Mouse (Mus musculus) liver, embryonic 16.5 days (tissue): ENCODE data around the gene Gsk3b. TPM values are rescaled to one million over a fixed set of nuclear protein-coding genes. Genes with fewer than 3 reads are reported as not detected.
A peak's percentile ranks its signal among the peaks of the same experiment; 100 is the strongest.

Experiments
- ATAC-seq: fragments of 200-750 bp; cut with Nextera tagmentation; 2 replicates; pipeline ENCODE4 v1.8.0; 2017; ENCODE audit warnings: low read depth, mild to moderate bottlenecking, moderate number of reproducible peaks, moderate library complexity
- H3K27ac ChIP-seq: fragments of 300-500 bp; sonication (generic); 2 replicates; pipeline ENCODE4 v1.5.1; 2014; ENCODE audit warnings: mild to moderate bottlenecking, low read length
- H3K27me3 ChIP-seq: fragments of 300-500 bp; sonication (generic); 2 replicates; pipeline ENCODE4 v1.6.1; 2014; ENCODE audit warnings: low read depth, low read length, mixed read lengths; ENCODE audit not compliant: control insufficient read depth, insufficient read depth
- H3K36me3 ChIP-seq: fragments of 300-500 bp; sonication (generic); 2 replicates; pipeline ENCODE4 v1.6.1; 2014; ENCODE audit warnings: mild to moderate bottlenecking; ENCODE audit not compliant: control insufficient read depth, insufficient read depth
- H3K4me1 ChIP-seq: fragments of 300-500 bp; sonication (generic); 2 replicates; pipeline ENCODE4 v1.6.1; 2014; ENCODE audit warnings: low read depth, low read length, mixed read lengths; ENCODE audit not compliant: control insufficient read depth
- H3K4me2 ChIP-seq: fragments of 300-500 bp; sonication (generic); 2 replicates; pipeline ENCODE4 v1.6.1; 2014; ENCODE audit warnings: low read depth, low read length, mixed read lengths
- H3K4me3 ChIP-seq: fragments of 300-500 bp; sonication (generic); 2 replicates; pipeline ENCODE4 v1.5.1; 2014; ENCODE audit warnings: low read depth, mild to moderate bottlenecking, low read length
- H3K9ac ChIP-seq: fragments of 300-500 bp; sonication (generic); 2 replicates; pipeline ENCODE4 v1.6.1; 2014; ENCODE audit warnings: low read depth, low read length
- H3K9me3 ChIP-seq: fragments of 300-500 bp; sonication (generic); replicated peaks from 2 replicates; pipeline ENCODE4 v1.6.1; 2016; ENCODE audit warnings: low read length; ENCODE audit not compliant: control insufficient read depth
- WGBS: fragments of 180-500 bp; shearing (Covaris S2); extraction: QIAGEN DNeasy Blood & Tissue Kit; methylation state at CpG from one replicate; pipeline ENCODE4 v1.1.7; 2014; ENCODE audit not compliant: insufficient replicate concordance; 5-methylcytosine and 5-hydroxymethylcytosine counted together
- polyA plus RNA-seq: library from polyadenylated mRNA; unstranded; fragments of >200 nt; fragmentation: Nextera tagmentation; extraction: Ambion mirVana; gene quantifications from 2 replicates; pipeline ENCODE4 v1.2.1, GENCODE M21; 2015

The Gsk3b gene
- polyA plus RNA-seq, 1 experiment from 2014 or later: 9.1 TPM

DNA sequence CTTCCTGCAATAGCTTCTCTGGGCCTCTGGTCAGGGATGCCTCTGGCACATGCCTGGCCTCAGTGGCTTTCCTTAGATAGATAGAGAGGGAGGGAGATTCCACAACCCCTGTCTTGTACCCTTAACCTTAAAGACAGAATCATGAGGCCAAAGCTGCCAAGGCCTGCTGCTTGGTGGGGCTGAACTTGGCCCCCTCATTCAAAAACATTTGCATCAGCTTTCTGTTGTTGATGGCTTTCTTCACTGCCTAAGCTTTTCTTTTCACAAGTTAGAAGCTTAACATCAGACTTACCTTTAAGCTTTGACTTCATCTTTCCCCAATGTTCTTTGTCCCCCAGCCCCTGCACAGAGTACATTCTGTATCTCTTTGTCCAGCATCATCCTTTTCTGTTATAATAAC is 61.8 kb downstream of the Gsk3b start:
- no peak overlapping the region for H3K4me3 ChIP-seq

GRCm38 (mm10) chr16:38157854-38158622 is 69.2 kb downstream of the Gsk3b start:
- 83% methylated on average over 7 of the region's 7 CpGs for WGBS
- no peaks in the 10 kb centered on the region for H3K36me3 ChIP-seq
- ATAC-seq: no peak

More for the DNA sequence above, 61.8 kb downstream of the Gsk3b start:
- H3K36me3 ChIP-seq: no peaks in the 10 kb centered on the region
- ATAC-seq: no peak
- H3K27me3 ChIP-seq: no peaks in the 10 kb centered on the region
- no peaks in the 10 kb centered on the region for H3K4me1 ChIP-seq
- no peaks in the 10 kb centered on the region for H3K9me3 ChIP-seq
- H3K27ac ChIP-seq: no peak overlapping the region
- H3K9ac ChIP-seq: no peak overlapping the region
- H3K4me2 ChIP-seq: no peak overlapping the region

DNA sequence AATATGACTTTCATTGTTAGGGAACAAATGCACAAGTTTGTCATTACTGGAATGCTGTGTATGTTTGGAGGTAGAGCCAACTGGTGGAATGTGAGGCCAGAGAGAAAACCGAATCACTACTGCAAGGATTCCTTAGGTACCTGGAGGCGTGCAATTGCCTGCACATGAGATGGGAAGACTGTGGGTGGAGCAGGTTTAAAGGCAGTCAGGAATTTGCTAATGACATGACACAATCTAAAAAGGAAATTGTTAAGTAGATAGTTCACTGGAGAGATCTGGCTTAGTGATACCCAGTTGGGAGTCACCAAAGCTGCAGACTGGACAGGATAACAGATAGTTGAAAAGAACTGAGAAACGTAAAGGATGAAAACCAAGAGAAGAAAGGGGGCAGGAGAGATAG is 73.2 kb downstream of the Gsk3b start:
- H3K36me3 ChIP-seq: no peaks in the 10 kb centered on the region; the same call in 1 of the 2 replicates
- no peaks in the 10 kb centered on the region for H3K9me3 ChIP-seq
- no peak for ATAC-seq
- no peak overlapping the region for H3K4me3 ChIP-seq
- H3K27me3 ChIP-seq: no peaks in the 10 kb centered on the region
- no peak overlapping the region for H3K27ac ChIP-seq
- no peak overlapping the region for H3K9ac ChIP-seq
- WGBS: 57% methylated on average over 3 of the region's 3 CpGs
- no peaks in the 10 kb centered on the region for H3K4me1 ChIP-seq
- no peak overlapping the region for H3K4me2 ChIP-seq

More at GRCm38 (mm10) chr16:38157854-38158622, 69.2 kb downstream of the Gsk3b start:
- Histone ChIP-seq H3K27me3 (no peaks in the 10 kb centered on the region), H3K27ac (no peak overlapping the region), H3K4me3 (no peak overlapping the region), H3K9me3 (no peaks in the 10 kb centered on the region), H3K4me1 (no peaks in the 10 kb centered on the region), H3K9ac (no peak overlapping the region), H3K4me2 (no peak overlapping the region)

- ATAC-seq: no peak
- Histone ChIP-seq H3K9me3 (no peaks in the 10 kb centered on the region), H3K9ac (no peak overlapping the region), H3K4me3 (no peak overlapping the region), H3K4me2 (no peak overlapping the region), H3K27ac (no peak overlapping the region), H3K36me3 (no peaks in the 10 kb centered on the region; the same call in 1 of the 2 replicates), H3K4me1 (no peaks in the 10 kb centered on the region), H3K27me3 (no peaks in the 10 kb centered on the region)
- 87% methylated on average over 7 of the region's 7 CpGs for WGBS
Observed at GRCm38 (mm10) chr16:38164811-38165591, 76.2 kb downstream of the Gsk3b start.

GRCm38 (mm10) chr16:38168971-38169370 is 80.2 kb downstream of the Gsk3b start:
- no peak overlapping the region for H3K27ac ChIP-seq
- 85% methylated on average over 5 of the region's 5 CpGs for WGBS
- H3K9me3 ChIP-seq: no peaks in the 10 kb centered on the region
- no peak overlapping the region for H3K9ac ChIP-seq
- H3K36me3 ChIP-seq: peaks cover 4% of the 10 kb centered on the region
- ATAC-seq: no peak
- no peak overlapping the region for H3K4me3 ChIP-seq
- no peaks in the 10 kb centered on the region for H3K4me1 ChIP-seq
- H3K4me2 ChIP-seq: no peak overlapping the region
- H3K27me3 ChIP-seq: no peaks in the 10 kb centered on the region

DNA sequence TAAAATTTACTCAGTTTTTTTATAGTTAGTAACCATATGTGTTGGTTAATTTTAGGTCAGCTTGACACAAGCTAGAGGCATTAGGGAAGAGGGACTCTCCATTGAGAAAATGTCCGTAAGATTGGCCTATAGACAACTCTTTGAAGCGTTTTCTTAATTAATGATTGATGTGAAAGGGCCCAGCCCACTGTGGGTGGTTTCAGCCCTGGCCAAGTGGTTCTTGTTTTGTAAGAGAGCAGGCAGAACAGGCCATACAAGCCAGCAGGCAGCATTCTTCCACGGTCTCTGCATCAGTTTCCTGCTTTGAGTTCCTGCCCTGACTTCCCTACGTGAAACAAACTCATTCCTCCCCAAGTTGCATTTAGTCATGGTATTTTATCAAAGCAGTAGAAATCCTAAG is 90.3 kb downstream of the Gsk3b start:
- WGBS: 73% methylated on average over 4 of the region's 4 CpGs
- Histone ChIP-seq H3K36me3 (no peaks in the 10 kb centered on the region; the same call in 1 of the 2 replicates), H3K9ac (no peak overlapping the region), H3K27ac (no peak overlapping the region), H3K4me1 (no peaks in the 10 kb centered on the region), H3K9me3 (no peaks in the 10 kb centered on the region), H3K4me3 (no peak overlapping the region), H3K4me2 (no peak overlapping the region), H3K27me3 (no peaks in the 10 kb centered on the region)
- no peak for ATAC-seq

DNA sequence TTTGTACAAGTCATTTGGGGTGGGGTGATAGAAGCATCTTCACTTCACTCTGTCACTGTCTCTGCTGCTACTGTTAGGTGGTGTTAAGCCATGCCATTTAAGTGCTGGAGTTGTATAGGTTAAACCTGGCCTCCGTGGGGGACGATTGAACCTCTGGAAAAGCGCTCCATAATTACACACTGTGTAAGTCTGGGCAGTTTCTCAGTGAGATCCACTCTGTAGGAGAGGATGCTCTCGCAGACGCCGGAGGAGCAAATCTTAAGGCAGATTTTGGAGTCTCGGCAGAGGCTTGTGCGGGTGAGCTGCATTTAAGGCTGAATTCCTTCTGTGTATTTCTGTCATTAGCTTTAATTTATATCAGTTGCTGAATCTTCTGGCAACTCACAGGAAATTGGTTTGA is 92.6 kb downstream of the Gsk3b start:
- Histone ChIP-seq H3K36me3 (no peaks in the 10 kb centered on the region; the same call in none of the 2 replicates), H3K27me3 (no peaks in the 10 kb centered on the region), H3K9me3 (no peaks in the 10 kb centered on the region), H3K4me1 (no peaks in the 10 kb centered on the region), H3K27ac (no peak overlapping the region), H3K9ac (no peak overlapping the region), H3K4me3 (no peak overlapping the region), H3K4me2 (no peak overlapping the region)
- ATAC-seq: no peak
- WGBS: 90% methylated on average over 8 of the region's 8 CpGs

- ATAC-seq: peak; percentile 85
- H3K36me3 ChIP-seq: peaks cover 3% of the 10 kb centered on the region
- H3K9ac ChIP-seq: no peak overlapping the region
- H3K27me3 ChIP-seq: no peaks in the 10 kb centered on the region
- no peaks in the 10 kb centered on the region for H3K9me3 ChIP-seq
- H3K4me2 ChIP-seq: no peak overlapping the region
- 65% methylated on average over 8 of the region's 8 CpGs for WGBS
- no peak overlapping the region for H3K27ac ChIP-seq
- no peaks in the 10 kb centered on the region for H3K4me1 ChIP-seq
- H3K4me3 ChIP-seq: no peak overlapping the region
Observed at GRCm38 (mm10) chr16:38184657-38185269, 96.0 kb downstream of the Gsk3b start.

DNA sequence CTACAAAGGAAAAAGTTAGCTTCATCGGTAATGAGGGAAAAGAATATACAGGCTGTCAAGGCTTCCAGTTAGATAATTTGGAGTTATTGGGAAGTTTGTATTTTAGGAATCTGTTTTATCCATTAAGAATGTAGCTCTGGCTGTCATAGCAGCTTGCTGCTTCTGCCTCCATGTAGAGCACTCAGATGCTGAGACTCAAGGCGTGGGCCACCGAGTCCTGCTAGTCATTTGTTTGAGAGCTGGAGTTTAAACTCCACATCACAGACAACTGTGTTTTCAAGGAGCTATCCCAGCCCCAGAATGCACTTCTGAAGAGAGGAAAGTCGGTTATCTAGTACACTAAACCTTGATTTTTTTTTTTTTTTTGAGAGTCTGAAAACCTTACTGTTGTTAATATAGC is 101.2 kb downstream of the Gsk3b start:
- Histone ChIP-seq H3K27ac (no peak overlapping the region), H3K27me3 (no peaks in the 10 kb centered on the region), H3K4me1 (no peaks in the 10 kb centered on the region), H3K9ac (no peak overlapping the region), H3K36me3 (peaks cover 17% of the 10 kb centered on the region), H3K9me3 (no peaks in the 10 kb centered on the region), H3K4me2 (no peak overlapping the region), H3K4me3 (no peak overlapping the region)
- ATAC-seq: no peak
- 87% methylated on average over 4 of the region's 4 CpGs for WGBS
